Comparison of ENCODE assay signal across 7 mouse cellular contexts in the genomic region with DNA sequence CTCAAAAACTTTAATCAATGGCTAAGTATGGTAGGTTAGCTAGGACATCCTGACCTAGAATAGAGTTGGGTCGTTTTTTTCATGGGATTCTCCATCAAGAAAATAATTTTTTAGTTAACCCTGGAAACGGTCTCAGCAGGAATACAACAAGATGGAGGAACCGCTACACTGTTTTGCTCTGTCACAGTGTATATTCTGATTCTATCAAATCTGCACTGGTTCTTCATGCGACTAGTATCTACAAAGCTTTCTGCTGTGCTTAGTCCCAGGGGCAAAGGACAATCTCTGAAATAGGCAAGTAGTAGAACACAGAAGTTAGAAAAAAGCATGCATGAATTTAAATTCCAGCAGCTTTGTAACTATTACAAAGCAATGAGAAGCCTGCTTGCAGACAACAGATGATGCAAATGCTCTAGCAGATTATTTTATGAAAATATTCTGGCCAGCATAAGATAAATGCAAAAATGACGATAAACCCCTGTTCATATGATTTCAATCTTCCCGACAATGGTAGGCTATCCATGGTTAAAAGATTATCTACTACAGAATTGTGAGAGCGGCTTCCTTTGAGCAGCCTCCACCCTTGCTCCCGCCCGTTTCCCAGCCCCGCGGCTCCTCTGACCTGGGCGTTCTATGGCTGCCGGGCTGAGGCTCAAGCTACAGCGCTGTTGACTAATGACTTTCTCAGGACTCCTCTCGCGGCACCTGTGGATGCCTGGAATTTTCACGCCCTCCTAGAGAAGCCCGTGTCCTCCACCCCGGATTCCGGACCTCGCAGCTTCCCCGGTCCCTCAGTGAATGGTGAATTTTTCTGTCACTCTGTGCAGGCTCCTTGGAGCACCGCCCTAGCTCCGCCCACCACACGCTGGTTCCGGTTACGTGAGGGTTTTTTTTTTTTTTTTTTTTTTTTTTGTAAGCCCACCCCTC. TPM values are rescaled to one million over a fixed set of nuclear protein-coding genes. Genes with fewer than 3 reads are reported as not detected.
DNase-seq lines count a peak whose midpoint lies in the region; ATAC-seq lines count a peak whose summit lies in the region.

A gene (minus strand): TSS at position 800 of the 927 bp plus-strand sequence.

- peak within 1 kb of the TSS; percentile 54 for H3K4me2 ChIP-seq in embryonic facial prominence, embryonic 11.5 days (ENCODE audit: low read depth, low read length)
- peak within 1 kb of the TSS; percentile 70 for H3K4me2 ChIP-seq in midbrain, embryonic 13.5 days (replicated peaks)

- ATAC-seq in embryonic facial prominence, embryonic 11.5 days (replicated peaks; ENCODE audit: insufficient number of reproducible peaks, low FRiP score, low TSS enrichment, low read depth): peak; percentile 100
- ATAC-seq in granulocyte monocyte progenitor cell, adult 5-6 weeks (replicated peaks; ENCODE audit: poor library complexity, severe bottlenecking): peak; percentile 97
- peak; percentile 100 for ATAC-seq in midbrain, embryonic 13.5 days

- no peaks in the 10 kb centered on the region for H3K36me3 ChIP-seq in embryonic facial prominence, embryonic 11.5 days (replicated peaks; ENCODE audit: control insufficient read depth, insufficient read depth, low read depth, low read length)
- H3K36me3 ChIP-seq in limb, embryonic 10.5 days: peaks cover 8% of the 10 kb centered on the region
- peaks cover 8% of the 10 kb centered on the region; the same call in 1 of the 2 replicates for H3K36me3 ChIP-seq in midbrain, embryonic 13.5 days

- H3K4me1 ChIP-seq in embryonic facial prominence, embryonic 11.5 days (ENCODE audit: control insufficient read depth, insufficient read depth, low read length): no peaks in the 10 kb centered on the region
- peaks cover 7% of the 10 kb centered on the region for H3K4me1 ChIP-seq in limb, embryonic 10.5 days
- peaks cover 15% of the 10 kb centered on the region for H3K4me1 ChIP-seq in midbrain, embryonic 13.5 days (replicated peaks)

- H3K27ac ChIP-seq in embryonic facial prominence, embryonic 11.5 days (replicated peaks; ENCODE audit: low read depth, low read length): 0 out of 2 replicates have a peak within 1 kb of the TSS, but pooled peaks have one; percentile 28
- H3K27ac ChIP-seq in limb, embryonic 10.5 days: peak within 1 kb of the TSS; percentile 86
- peak within 1 kb of the TSS; percentile 76 for H3K27ac ChIP-seq in midbrain, embryonic 13.5 days

- 6% methylated on average over 27 of the region's 27 CpGs for WGBS in embryonic facial prominence, embryonic 11.5 days
- 6% methylated on average over 27 of the region's 27 CpGs for WGBS in limb, embryonic 10.5 days
- WGBS in midbrain, embryonic 13.5 days: 3% methylated on average over 27 of the region's 27 CpGs

- DNase-seq in adrenal gland, postnatal 14 days: peak; percentile 95
- peak; percentile 91 for DNase-seq in embryonic facial prominence, embryonic 11.5 days (ENCODE audit: low spot score)
- DNase-seq in kidney, adult 11 months: peak; percentile 91
- peak; percentile 81 for DNase-seq in limb, embryonic 10.5 days (ENCODE audit: low spot score)
- peak; percentile 59 for DNase-seq in spleen, adult 12 weeks (ENCODE audit: low spot score)

- H3K27me3 ChIP-seq in embryonic facial prominence, embryonic 11.5 days (ENCODE audit: control insufficient read depth, insufficient read depth, low read length): no peaks in the 10 kb centered on the region
- no peaks in the 10 kb centered on the region for H3K27me3 ChIP-seq in limb, embryonic 10.5 days (ENCODE audit: low read depth, poor library complexity, severe bottlenecking)
- H3K27me3 ChIP-seq in midbrain, embryonic 13.5 days: no peaks in the 10 kb centered on the region

- H3K4me3 ChIP-seq in embryonic facial prominence, embryonic 11.5 days (ENCODE audit: low read depth, low read length): peak within 1 kb of the TSS; percentile 59
- peak within 1 kb of the TSS; percentile 70 for H3K4me3 ChIP-seq in limb, embryonic 10.5 days
- H3K4me3 ChIP-seq in midbrain, embryonic 13.5 days (replicated peaks): peak within 1 kb of the TSS; percentile 78

- peak within 1 kb of the TSS; percentile 69 for H3K9ac ChIP-seq in embryonic facial prominence, embryonic 11.5 days (replicated peaks; ENCODE audit: low read length)
- peak within 1 kb of the TSS; percentile 81 for H3K9ac ChIP-seq in midbrain, embryonic 13.5 days (replicated peaks)

- no peaks in the 10 kb centered on the region for H3K9me3 ChIP-seq in embryonic facial prominence, embryonic 11.5 days (replicated peaks; ENCODE audit: control insufficient read depth, low read length)
- H3K9me3 ChIP-seq in limb, embryonic 10.5 days (replicated peaks): no peaks in the 10 kb centered on the region
- no peaks in the 10 kb centered on the region for H3K9me3 ChIP-seq in midbrain, embryonic 13.5 days

RNA-seq across cellular contexts. Expression of the gene that starts here (rescaled TPM):
- 9.1 and 10.7 TPM in 2 replicates for total RNA-seq in adrenal gland, postnatal 14 days (2021)
- 17.4 and 19.4 TPM in 2 replicates for polyA plus RNA-seq in embryonic facial prominence, embryonic 11.5 days (2014; fragmentation: Nextera tagmentation; extraction: Ambion mirVana)
- 4.9 and 16.2 TPM in 2 replicates for total RNA-seq in granulocyte monocyte progenitor cell, adult 5-6 weeks (2014; fragmentation: Nextera tagmentation)
- total RNA-seq in granulocyte monocyte progenitor cell, adult 5-6 weeks (2017): 5.7 and 17.1 TPM in 2 replicates
- 6.8 and 12.2 TPM in 2 replicates for polyA plus RNA-seq in limb, embryonic 10.5 days (2016; fragmentation: Nextera tagmentation; extraction: Ambion mirVana)
- 25.3 and 26.6 TPM in 2 replicates for polyA plus RNA-seq in midbrain, embryonic 13.5 days (2015; fragmentation: Nextera tagmentation; extraction: Ambion mirVana)

Comparison
In these comparisons a context has a peak if more than half of its experiments do, and no peak if none do; other contexts are left out.
1. Peak in every context shown above with its lines: DNase-seq, ATAC-seq, H3K4me3 ChIP-seq and H3K27ac ChIP-seq.
2. H3K27ac ChIP-seq: peak in every context shown above with its lines; median percentile 86 in limb, embryonic 10.5 days; 76 in midbrain, embryonic 13.5 days; 28 in embryonic facial prominence, embryonic 11.5 days.